Mouse (Mus musculus) lung, embryonic 15.5 days (tissue): ENCODE measurements around the gene Pdgfra. TPM values are rescaled to one million over a fixed set of nuclear protein-coding genes. Genes with fewer than 3 reads are reported as not detected.
A peak's percentile ranks its signal among the peaks of the same experiment; 100 is the strongest.

Source experiments
- ATAC-seq: fragments of 200-750 bp; cut with Nextera tagmentation; 2 replicates; pipeline ENCODE4 v1.8.0; 2017; ENCODE audit warnings: moderate number of reproducible peaks, borderline replicate concordance; ENCODE audit not compliant: low FRiP score, low TSS enrichment; ENCODE audit errors: extremely low read depth
- H3K27ac ChIP-seq: fragments of 300-500 bp; sonication (generic); 2 replicates; pipeline ENCODE4 v1.5.1; 2015; ENCODE audit warnings: moderate library complexity, mild to moderate bottlenecking, inconsistent platforms
- H3K27me3 ChIP-seq: fragments of 300-500 bp; sonication (generic); 2 replicates; pipeline ENCODE4 v1.6.1; 2015; ENCODE audit warnings: inconsistent platforms
- H3K36me3 ChIP-seq: fragments of 300-500 bp; sonication (generic); 2 replicates; pipeline ENCODE4 v1.6.1; 2015; ENCODE audit warnings: inconsistent platforms
- H3K4me1 ChIP-seq: fragments of 300-500 bp; sonication (generic); 2 replicates; pipeline ENCODE4 v1.6.1; 2015; ENCODE audit warnings: inconsistent platforms
- H3K4me2 ChIP-seq: fragments of 300-500 bp; sonication (generic); 2 replicates; pipeline ENCODE4 v1.6.1; 2015; ENCODE audit warnings: inconsistent platforms, mild to moderate bottlenecking, moderate library complexity
- H3K4me3 ChIP-seq: fragments of 300-500 bp; sonication (generic); 2 replicates; pipeline ENCODE4 v1.5.1; 2015; ENCODE audit warnings: mild to moderate bottlenecking, inconsistent platforms
- H3K9ac ChIP-seq: fragments of 300-500 bp; sonication (generic); 2 replicates; pipeline ENCODE4 v1.6.1; 2015; ENCODE audit warnings: inconsistent platforms
- H3K9me3 ChIP-seq: fragments of 300-500 bp; sonication (generic); 2 replicates; pipeline ENCODE4 v1.6.1; 2016; ENCODE audit warnings: inconsistent platforms
- WGBS: fragments of 180-500 bp; shearing (Covaris S2); methylation state at CpG from one replicate; pipeline ENCODE4 v1.1.7; 2015; 5-methylcytosine and 5-hydroxymethylcytosine counted together
- microRNA-seq: library from miRNA; unstranded; fragments of <30 nt; microRNA quantifications from one replicate; pipeline ENCODE4, GENCODE M21; 2016
- polyA plus RNA-seq: library from polyadenylated mRNA; unstranded; fragments of >200 nt; fragmentation: Nextera tagmentation; extraction: Ambion mirVana; gene quantifications from 2 replicates; pipeline ENCODE4 v1.2.1, GENCODE M21; 2015

The Pdgfra gene
- polyA plus RNA-seq, 1 experiment from 2014 or later = 43.6 TPM

DNA sequence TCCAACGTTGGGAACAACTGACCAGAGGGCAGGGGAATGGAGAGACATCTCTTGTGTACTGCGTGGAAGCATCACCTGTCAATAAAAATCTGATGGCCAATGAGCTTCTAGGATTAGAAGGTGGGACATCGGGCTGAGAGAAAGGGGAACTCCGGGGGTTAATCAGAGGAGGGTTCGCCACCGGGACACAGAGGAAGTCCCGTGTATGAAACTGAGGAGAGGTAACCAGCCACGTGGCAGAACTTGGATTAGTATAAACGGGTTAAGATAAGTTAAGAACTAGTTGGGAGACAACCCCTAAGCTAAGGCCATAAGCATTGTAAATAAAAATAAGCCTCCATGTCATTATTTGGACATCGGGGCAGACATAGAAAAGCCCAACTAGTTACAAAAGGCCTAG lies 69.5 kb downstream of the Pdgfra start:
- no peaks in the 10 kb centered on the region for H3K4me1 ChIP-seq
- H3K4me2 ChIP-seq = no peak overlapping the region
- no peak overlapping the region for H3K27ac ChIP-seq
- H3K4me3 ChIP-seq = no peak overlapping the region
- H3K27me3 ChIP-seq = no peaks in the 10 kb centered on the region
- no peaks in the 10 kb centered on the region for H3K9me3 ChIP-seq
- H3K36me3 ChIP-seq = no peaks in the 10 kb centered on the region
- 79% methylated on average over 10 of the region's 10 CpGs for WGBS
- no peak for ATAC-seq
- H3K9ac ChIP-seq = no peak overlapping the region

DNA sequence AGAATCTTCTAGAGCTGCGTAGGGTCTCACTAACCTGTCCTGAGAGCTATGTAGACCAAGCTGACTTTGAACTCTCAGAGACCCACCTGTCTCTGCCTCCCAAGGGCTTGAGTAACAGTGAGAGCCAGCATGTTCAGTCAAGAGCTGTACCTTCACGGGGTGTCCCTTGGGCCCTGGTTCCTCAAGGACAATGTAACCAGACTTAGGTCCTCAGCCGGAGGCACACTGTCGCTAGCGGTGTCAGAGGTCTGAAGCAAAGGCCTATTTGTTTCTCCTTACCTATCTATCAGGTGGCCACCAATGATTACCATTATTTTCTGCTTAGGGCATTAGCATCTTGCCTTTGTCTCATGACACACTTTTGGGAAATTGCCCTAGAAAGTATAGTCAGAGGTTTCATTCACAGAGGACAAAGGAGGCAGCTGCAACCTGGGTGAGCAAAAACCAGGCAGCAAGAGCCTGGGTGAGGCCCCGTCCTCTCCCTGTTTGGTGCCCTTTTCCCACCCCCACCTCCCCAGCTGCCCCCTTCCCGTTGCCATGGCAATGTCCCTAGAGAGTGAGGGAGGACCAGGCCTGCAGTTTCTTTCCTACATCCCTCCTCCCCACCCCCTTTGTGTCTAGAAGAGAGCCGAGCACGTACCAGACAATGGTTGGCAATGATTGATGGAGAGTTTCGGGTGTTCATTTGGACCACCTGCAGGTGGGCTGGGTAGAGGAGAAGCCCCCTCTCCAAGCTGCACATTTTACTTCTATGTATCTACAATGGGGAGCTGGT lies 70.6 kb downstream of the Pdgfra start:
- ATAC-seq = no peak
- Histone ChIP-seq H3K9ac (no peak overlapping the region), H3K36me3 (no peaks in the 10 kb centered on the region), H3K9me3 (no peaks in the 10 kb centered on the region), H3K4me2 (no peak overlapping the region), H3K27ac (no peak overlapping the region), H3K27me3 (no peaks in the 10 kb centered on the region), H3K4me1 (no peaks in the 10 kb centered on the region), H3K4me3 (no peak overlapping the region)
- 67% methylated on average over 10 of the region's 10 CpGs for whole genome bisulfite sequencing

DNA sequence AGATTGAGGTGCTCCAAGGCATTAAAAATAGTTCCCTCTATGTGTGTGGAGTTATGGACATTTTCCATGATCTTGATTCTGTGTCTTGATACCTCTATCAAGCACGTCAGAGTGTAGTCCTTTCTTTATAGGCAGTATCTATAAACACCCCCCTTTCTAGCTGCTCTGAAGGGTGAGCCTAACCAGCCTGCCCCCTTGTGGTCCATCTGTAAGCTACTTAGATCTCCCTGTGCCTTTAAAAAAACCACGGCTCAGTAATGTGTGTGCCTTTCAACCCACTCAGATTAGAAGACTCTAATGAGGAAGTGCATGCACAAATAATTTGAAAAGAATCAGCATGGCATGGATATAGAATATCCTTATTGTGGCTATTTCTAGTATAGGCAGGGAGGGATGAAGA lies 86.3 kb downstream of the Pdgfra start:
- H3K4me1 ChIP-seq = no peaks in the 10 kb centered on the region
- no peak overlapping the region for H3K9ac ChIP-seq
- no peaks in the 10 kb centered on the region for H3K9me3 ChIP-seq
- H3K4me2 ChIP-seq = no peak overlapping the region
- H3K27ac ChIP-seq = peak overlapping the region; percentile 47; the same call in 1 of the 2 replicates
- H3K36me3 ChIP-seq = no peaks in the 10 kb centered on the region
- no peak overlapping the region for H3K4me3 ChIP-seq
- H3K27me3 ChIP-seq = no peaks in the 10 kb centered on the region
- no peak for ATAC-seq
- 31% methylated on average over 2 of the region's 2 CpGs for WGBS

DNA sequence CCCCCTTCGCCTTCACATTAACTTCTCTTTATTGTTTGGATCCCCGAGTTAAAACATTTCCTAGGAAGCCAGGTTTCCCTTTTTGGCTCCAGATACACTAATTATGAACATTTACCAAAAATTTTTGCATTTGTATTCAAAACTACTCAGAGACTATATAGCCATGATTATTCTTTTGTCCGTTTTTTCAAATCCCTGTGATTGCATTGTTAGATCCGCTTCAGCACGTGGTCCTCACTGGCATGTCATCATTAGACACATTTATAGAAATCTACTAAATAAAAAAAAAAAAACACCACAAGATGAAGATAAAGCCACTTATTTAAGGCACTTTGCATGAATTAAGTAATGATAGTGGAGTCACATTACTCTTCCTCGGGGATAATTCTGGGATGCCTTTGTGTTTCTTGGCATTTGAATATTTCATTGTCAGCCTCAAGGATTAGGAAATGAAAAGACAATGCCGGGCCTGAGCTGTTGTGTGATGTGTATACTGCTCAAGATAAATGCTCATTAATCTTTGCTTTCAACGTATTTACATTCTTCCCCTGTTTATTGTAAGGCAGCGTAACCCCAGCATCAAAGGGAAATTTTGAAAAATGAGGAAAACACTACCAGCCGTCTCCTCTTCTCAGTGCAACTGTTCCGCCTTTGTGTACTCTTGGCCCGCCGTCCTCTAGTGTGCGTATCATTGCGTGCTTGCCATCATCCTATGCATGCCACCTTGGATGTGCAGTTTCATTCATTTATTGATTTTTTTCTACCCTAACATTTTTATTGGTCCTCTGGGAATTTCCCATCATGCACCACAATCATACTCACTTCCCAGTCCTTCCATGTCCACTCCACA lies 87.1 kb downstream of the Pdgfra start:
- no peaks in the 10 kb centered on the region for H3K4me1 ChIP-seq
- no peaks in the 10 kb centered on the region for H3K27me3 ChIP-seq
- H3K9ac ChIP-seq = no peak overlapping the region
- H3K4me3 ChIP-seq = no peak overlapping the region
- no peaks in the 10 kb centered on the region for H3K36me3 ChIP-seq
- WGBS = 47% methylated on average over 15 of the region's 15 CpGs
- no peaks in the 10 kb centered on the region for H3K9me3 ChIP-seq
- H3K27ac ChIP-seq = peak overlapping the region; percentile 47; the same call in 1 of the 2 replicates
- H3K4me2 ChIP-seq = no peak overlapping the region
- 0 out of 2 replicates have a peak, but pooled peaks have one; percentile 55 for ATAC-seq

DNA sequence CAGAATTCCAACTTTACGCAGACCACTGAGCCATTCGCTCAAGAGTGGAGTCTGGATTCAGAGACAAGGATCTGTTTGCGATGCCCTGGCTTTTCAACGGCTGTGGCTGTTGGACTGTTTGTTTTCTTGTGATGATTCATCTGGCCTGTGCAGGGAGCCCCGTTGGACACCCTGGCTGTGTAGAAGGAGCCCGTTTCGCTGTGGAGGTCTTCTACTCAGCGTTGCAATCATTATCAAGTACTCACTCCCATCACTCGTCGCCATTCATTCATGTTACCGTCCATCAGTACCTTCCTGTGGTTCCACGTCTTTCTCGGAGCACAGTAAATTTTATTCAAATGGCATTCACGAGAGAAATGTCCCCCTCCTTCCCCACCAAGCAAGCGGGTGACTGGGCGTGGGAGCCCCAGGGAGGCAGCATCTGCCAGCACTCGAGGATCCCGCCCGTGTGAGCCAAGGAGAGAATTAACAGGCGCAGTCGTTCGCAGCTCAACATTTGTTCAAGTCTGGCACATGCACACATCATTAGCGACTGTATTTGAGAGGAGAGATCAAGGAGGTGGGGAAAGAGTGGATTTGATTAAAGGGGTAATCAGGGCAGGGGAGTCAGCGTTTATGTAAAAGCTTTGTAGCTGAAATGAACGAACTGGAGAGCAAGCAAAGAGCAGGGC lies 95.1 kb downstream of the Pdgfra start:
- Histone ChIP-seq H3K36me3 (no peaks in the 10 kb centered on the region), H3K27me3 (no peaks in the 10 kb centered on the region), H3K4me3 (no peak overlapping the region), H3K4me1 (no peaks in the 10 kb centered on the region), H3K4me2 (no peak overlapping the region), H3K9me3 (no peaks in the 10 kb centered on the region), H3K9ac (no peak overlapping the region), H3K27ac (no peak overlapping the region)
- no peak for ATAC-seq
- WGBS = 45% methylated on average over 25 of the region's 25 CpGs

Small RNA genes lying within 50 kb of the gene (microRNA-seq; reads per million reads assigned to microRNA genes)
- 0.93 reads per million for gene Mir7025

Other genes with a start within 250 kb of the Pdgfra start
- gene Chic2, start 107.5 kb upstream of the Pdgfra start, polyA plus RNA-seq = 36.0 and 36.1 TPM in 2 replicates
- not detected in 2 replicates for gene Gsx2, start 76.7 kb upstream of the Pdgfra start, polyA plus RNA-seq